Mouse (Mus musculus) left cerebral cortex, postnatal 4 days (tissue): ENCODE results near the gene Taf6l. TPM values are rescaled to one million over a fixed set of nuclear protein-coding genes. Genes with fewer than 3 reads are reported as not detected.

ENCODE experiments used
- DNase-seq: peaks from one replicate; pipeline ENCODE4 v3.0.0-alpha.2; 2022
- intact Hi-C: fragments of 180-260 bp; cut with DNase I; formaldehyde crosslinking; loops from one replicate; pipeline ENCODE4 v1.15.1; 2025
- total RNA-seq, 2 experiments: library from RNA; stranded (reverse); gene quantifications; 2 replicates each; pipeline ENCODE4 v1.2.3; 2021

Taf6l gene
- total RNA-seq, result 10 to 100 TPM; 24.9 to 29.4 TPM

DNA sequence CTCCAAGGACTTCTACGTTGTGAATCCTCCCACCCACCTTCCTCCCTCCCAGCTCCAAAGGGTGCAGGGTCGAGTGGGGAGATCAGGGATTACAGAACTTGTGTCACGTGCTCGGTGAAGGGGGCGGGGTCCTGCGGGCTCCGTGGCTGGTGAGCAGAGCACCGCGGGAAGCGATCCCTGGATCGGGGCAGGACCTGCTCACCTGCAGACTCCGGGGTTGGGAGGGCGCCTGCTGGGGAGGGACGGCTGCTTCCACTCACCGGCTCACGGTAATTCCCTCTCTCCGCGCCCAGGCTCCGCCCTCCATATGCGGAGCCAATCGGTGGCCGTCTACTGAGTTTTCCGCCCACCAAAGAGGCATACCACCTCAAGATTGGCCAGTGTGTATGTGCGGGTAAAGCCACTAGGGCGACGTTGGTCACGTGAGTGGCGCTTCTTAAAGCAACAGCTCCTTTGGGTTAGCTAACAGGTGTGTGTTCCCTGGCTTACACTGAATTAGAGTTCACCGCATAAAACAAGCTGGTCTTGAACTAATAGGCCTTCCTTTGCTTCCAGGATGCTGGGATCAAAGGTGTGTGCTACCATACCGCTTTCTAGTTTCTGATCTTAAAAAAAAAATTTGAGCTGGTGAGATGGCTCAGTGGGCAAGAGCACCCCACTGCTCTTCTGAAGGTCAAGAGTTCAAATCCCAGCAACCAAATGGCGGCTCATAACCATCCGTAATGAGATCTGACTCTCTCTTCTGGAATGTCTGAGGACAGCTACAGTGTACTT is at the start of gene Taf6l:
Gene Taf6l (minus strand): TSS at position 410 of the 774 bp plus-strand sequence.
- intact Hi-C loops, result no loop called here
- peak; percentile 90 for DNase-seq

DNA sequence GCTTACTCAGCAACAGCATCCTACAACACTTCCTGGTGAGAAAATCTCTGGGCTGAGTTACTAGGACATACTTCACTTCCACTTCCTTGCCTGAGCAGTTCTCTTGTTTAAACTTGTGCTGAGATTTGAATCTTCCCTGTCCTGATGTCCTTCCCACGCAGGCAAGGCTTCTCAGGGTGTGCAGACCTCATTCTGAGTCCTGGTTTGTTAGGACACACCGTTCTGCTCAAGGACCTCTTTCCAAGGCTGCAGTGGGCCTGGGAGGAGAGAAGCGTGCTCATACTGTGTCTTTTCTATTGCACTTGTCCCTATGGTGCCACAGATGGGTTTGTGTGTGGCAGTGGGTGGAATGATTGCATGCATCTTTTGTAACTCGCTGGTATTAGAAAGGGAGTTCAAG is 46.8 kb upstream of the Taf6l start:
- intact Hi-C loops, result loop anchor here (10.0 kb wide), 1 partner anchor 112 kb away; the partner anchor contains the start of gene Mta2
- DNase-seq, result no peak

DNA sequence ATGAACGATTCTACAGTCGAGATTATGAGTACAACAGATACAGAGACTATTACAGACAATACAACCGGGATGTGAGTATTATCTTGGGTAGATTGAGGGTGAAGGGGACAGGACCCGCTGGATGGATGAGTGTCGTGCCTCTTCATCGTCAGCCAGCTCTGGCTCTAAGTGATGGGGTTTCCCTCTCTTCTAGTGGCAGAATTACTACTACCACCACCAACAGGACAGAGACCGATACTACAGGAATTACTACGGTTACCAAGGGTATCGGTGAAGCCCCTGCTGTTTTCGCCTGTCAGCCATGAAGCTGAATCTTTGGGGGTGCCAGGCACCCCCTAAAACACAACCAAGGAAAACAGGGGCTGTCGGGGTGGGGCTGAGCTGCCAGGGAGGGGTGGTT is 45.0 kb upstream of the Taf6l start:
- DNase-seq, result no peak
- intact Hi-C loops, result loop anchor here (10.0 kb wide), 1 partner anchor 114 kb away; the partner anchor contains the start of gene Mta2

DNA sequence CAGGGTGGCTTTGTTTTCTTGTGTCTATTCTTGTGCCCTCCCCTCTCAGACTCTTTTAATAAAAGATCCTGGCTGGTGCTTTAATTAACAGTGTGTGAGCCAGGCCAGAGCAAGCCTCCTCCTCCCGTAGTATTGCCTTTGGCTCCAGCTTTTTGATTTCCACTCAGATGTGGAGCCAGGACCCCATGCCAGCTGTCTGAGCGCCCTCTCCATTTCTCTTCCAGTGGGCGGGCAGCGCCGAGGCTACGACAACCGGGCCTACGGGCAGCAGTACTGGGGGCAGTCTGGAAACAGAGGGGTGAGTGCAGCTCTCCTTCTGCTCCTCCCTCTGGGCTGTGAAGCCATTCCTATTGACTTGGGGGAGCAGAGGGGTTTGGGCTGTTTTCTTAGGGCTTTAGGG is 44.4 kb upstream of the Taf6l start:
- DNase-seq, result peak; percentile 35
- intact Hi-C loops, result loop anchor here (10.0 kb wide), 1 partner anchor 114 kb away; the partner anchor contains the start of gene Mta2

DNA sequence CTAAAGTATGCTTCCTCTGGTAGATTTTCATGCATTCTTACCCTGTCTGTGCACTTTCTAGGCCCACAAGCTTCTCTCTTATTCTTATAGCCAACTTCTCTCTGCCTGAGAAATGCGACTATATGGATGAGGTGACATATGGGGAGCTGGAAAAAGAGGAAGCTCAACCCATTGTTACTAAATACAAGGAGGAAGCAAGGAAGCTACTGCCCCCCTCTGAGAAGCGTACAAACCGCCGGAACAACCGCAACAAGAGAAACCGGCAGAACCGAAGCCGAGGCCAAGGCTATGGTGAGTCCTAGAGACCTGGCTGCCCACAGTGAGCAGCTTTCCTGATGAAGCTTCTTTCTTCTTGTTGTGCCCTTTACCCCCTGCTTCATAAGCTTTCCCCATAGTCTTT is 43.4 kb upstream of the Taf6l start, which contains the start of gene AC129217.1:
Gene AC129217.1 (plus strand): TSS at position 114 of the 400 bp plus-strand sequence.
- intact Hi-C loops, result loop anchor here (10.0 kb wide), 2 partner anchors 75 to 115 kb away; partner anchors contain the start of genes Mta2 and Nxf1
- DNase-seq, result no peak

DNA sequence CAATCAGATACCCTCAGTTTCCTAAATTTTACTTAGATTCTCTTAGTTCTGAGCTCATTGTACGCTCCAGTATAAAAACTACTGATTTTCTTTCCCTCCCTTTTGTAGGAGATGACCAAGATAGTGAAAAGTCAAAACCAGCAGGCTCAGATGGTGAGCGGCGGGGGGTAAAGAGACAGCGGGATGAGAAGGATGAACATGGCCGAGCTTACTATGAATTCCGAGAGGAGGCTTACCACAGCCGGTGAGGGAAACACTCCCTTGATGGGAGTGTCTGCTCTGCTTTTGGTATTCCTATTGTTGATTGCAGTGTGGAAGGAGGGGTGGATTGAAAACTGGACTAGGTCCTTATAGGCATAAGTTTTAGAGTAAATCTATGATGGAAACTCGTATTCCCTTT is 36.5 kb upstream of the Taf6l start:
- intact Hi-C loops, result loop anchor here (10.0 kb wide), 1 partner anchor 68 kb away; the partner anchor contains the start of gene Nxf1
- peak; percentile 51 for DNase-seq

DNA sequence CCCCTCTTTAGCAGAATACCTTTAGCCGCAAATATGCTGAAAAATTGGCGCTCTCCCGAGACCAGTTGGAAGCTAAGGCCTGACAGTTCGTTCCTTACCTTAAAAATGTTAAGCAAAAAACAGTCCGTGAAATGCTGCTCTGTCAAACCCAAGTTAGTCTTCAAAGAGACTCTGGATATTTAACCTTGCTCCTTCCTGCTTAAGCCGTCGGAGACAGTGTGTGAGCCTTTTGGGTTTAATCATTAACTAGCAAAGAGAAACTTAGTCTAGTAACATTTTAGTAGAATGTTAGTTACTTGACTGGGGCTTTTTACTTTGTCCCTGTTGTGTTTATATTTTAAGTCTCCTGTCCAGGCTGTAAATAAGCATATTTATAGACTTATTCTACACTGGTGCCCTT is 34.9 kb upstream of the Taf6l start:
- intact Hi-C loops, result loop anchor here (10.0 kb wide), 1 partner anchor 66 kb away; the partner anchor contains the start of gene Nxf1
- no peak for DNase-seq

DNA sequence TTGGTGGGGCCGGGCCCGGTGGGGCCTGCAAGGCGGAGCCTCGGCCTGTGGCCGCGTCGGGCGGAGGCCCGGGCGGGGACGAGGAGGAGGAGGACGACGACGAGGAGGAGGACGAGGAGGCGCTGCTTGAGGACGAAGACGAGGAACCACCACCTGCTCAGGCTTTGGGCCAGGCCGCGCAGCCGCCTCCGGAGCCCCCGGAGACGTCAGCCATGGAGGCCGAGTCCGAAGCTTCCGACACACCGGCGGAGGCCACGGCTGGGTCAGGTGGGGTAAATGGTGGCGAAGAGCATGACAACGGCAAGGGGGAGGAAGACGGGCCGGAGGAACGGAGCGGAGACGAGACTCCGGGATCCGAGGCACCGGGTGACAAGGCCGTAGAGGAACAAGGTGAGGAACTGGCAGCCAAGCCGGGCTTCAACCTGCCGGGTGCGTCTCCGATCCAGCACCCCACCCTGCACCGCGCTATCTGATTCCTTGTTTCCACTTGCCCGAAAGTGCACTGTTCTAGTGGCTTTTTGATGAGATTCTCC is 34.3 kb upstream of the Taf6l start:
- DNase-seq, result no peak
- intact Hi-C loops, result loop anchor here (10.0 kb wide), 1 partner anchor 66 kb away; the partner anchor contains the start of gene Nxf1

DNA sequence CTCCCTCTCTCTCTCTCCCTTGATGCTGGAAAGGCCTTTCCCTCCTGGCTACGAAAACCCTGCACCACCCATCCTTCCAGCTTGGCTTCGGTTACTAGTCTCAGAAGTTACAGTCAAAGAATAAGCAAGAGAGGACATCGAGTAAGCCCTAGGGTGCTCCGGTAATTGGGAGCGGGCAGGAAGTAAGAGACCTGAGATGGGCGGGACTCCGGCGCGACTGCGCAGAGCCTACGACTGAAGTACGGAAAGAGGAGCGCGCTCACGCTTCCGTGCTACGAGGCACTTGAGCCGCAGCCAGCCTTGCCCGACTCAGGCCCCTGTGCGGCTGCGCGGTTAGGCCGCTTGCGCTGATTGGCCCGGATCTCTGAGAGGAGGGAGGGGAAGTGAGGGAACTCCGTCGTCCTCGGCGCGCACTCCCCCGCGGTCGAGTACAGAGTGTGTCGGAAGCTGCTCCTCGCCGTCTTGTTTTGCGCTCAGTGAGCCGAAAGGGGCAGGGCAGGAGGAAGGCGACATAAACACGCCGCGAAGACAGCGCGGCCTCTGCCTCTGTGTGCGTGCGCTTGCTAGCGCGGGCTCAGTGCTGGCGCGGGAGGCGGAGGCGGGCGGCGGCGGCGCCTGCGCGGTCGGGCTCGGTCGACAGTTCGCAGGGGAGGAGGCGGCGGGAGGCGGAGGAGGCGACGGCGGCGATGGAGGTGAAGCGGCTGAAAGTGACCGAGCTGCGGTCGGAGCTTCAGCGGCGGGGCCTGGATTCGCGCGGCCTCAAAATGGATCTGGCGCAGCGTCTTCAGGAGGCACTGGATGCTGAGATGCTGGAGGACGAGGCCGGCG is 33.6 kb upstream of the Taf6l start, which contains the start of gene Hnrnpul2:
Gene Hnrnpul2 (plus strand): TSS at position 415 of the 828 bp plus-strand sequence.
- DNase-seq, result peak; percentile 99
- intact Hi-C loops, result loop anchor here (10.0 kb wide), 1 partner anchor 65 kb away; the partner anchor contains the start of gene Nxf1

DNA sequence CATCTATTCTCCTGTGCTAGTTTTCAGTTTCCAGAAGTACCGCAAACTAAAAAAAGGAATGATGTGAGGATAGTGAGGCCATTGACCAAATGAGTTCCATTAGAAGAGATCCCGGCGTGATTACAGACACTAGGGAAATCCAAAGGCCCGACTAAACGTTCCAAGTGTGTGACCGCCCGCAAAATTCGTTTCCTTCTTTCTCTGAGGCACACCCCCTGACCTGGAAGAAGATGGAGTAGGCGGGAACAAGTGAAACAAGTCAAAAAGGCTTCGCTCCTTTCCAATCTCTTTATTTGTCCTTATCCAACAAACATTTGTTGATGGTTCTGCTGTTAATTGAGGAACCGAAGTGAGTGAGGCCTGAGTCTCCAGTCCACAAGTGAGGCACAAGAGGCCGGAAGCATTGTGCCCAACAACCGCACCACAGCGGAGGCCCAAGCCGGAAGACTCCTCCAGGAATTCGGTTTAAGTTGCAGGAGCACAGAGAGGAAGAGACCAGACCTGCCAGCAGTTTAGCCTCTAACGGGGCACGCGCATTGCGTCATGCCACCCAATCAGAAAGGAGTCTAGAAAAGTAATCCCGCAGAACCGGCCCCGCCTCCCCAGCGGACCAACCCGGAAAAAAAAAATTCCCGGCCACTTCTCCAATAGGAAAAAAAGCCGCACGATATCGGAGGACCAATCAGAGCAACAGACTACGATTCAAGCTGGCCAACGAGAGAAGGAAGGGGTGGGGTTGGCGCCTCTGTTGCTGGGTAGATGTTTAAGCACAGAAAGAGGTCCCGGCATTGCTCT is 32.8 kb upstream of the Taf6l start, which contains the start of gene Ttc9c:
Gene Ttc9c (minus strand): TSS at position 533 of the 795 bp plus-strand sequence.
- DNase-seq, result peak; percentile 97
- intact Hi-C loops, result no loop called here

DNA sequence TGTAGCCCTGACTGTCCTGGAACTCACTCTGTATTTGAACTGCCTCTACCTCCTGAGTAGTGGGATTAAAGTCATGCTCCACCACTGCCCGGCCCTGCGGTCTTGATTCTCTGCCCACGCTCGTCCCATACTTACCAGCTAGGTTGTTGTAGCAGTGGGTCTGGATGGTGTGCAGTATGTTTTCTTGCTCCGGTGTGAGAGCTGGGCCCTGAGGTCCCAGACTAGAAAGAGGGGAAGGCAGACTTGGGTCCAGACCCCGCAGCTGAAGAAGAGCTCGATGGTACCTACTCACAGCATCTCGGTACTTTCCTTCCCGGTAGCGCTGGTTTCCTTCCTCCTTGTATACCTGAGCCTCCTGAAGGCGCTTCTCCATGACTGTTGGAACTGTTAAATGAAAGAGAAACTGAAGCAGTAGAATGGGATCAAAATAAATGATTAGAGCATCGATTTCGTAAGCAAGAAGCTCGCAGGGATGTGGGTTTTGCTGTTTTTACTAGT is 32.1 kb upstream of the Taf6l start:
- no peak for DNase-seq
- intact Hi-C loops, result no loop called here

DNA sequence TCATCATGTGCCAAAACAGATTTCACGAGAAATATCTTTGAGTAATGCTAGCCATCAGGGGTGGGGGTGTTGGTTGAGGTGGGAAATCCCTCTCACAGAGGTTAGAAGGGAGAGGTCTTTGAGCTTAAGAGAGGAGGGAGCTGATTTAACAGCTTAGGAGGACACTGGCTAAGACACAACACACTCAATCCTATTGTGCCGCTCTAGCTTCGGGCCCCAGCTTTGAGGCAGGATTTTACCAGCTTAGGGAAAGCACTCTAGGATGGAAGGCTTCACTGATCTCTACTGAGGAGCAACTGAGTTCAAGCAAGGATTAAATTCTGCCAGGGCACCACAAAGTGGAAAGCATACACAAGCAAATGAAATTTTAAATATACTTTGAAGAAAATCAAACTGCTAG is 30.8 kb upstream of the Taf6l start:
- intact Hi-C loops, result no loop called here
- DNase-seq, result no peak

DNA sequence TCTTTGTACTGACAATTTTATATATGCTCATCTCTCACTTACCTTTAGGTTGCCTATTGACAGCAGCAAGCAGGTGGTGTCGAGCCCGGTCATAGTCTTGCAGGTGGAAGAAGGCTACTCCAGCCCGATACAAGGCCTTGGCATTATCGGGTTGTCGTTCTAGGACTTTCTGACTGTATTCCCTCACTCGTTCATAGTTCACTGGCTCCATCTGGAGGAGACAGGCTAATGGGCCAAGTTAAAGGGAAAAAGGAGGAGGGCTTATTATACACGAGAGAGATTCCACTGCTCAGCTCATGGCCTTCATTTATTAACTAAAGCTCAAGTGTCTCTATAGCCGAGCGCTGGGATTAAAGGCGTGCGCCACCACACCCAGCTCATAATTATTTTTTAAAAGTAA is 29.6 kb upstream of the Taf6l start:
- intact Hi-C loops, result no loop called here
- DNase-seq, result no peak

DNA sequence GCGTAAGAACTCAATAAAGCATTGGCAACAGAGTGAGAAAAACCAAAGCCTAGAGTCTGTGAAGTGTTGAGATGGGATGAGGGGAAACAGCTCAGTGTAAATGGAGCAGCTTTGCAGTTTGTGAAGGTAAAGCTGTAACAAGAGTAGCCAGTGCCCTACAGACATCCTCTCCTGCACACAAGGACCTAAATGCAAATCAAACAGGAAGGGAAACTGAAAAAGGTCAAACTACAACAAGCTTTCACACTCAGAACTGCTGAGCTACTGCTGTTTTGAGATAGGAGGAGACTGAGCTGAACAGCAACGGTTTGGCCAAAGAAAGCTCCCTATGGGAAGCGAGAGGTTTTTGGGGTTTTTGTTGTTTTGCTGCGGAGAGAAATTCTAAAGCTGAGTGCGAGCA is 20.6 kb upstream of the Taf6l start:
- intact Hi-C loops, result no loop called here

DNA sequence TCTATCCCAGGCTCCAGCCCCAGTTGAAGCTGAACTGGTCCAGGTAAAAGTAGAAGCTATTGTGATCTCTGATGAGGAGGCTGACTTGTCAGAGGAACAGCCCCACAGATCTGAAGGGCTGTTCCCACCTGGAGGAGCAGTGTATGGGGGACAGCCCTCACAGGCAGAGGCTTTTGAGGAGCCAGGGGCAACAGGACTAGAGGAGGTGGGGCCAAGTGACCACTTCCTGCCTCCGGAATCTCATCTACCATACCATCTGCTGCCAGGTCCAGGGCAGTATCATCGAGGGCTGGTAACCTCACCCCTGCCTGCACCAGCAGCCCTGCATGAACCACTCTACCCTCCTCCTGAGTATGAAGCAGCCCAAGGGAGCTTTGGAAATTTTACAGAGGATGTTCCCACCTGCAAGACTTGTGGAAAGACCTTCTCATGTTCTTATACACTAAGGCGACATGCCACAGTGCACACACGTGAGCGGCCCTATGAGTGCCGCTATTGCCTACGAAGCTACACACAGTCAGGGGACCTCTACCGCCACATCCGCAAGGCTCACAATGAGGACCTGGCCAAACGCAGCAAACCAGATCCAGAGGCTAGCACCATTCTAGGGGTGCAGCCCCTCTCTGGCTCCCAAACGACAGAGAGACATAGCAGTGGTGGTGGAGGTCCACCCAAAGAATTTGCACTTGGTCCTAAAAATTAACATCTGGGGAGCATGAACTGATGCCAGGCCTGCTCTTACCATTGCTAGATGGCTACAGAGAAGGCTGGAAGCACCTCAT is 17.9 kb upstream of the Taf6l start:
- intact Hi-C loops, result no loop called here
- DNase-seq, result no peak

More for the DNA sequence above, 20.6 kb upstream of the Taf6l start:
- DNase-seq, result no peak

DNA sequence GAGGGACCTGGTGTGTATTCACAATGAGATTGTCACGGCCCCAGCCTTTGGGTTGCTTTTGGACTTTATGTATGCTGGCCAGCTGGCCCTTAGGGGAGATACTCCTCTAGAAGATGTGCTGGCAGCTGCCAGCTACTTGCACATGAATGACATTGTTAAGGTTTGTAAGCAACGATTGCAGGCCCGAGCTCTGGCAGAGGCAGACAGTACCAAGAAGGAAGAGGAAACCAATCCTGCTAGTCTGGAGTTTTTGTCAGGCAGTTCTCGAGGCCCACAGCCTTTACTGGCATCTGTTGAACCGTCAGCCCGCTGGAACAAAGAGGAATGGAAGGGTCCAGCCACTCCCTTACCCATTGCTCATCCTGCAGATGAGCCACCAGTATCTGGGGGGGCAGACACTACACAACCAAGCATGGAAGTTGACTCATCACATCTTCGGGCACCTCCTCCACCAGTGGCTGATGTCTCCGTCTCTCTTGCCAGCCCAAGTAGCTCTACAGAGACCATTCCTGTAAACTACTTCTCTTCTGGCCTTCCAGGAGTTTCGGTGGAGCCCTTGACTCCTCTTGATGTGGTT is 17.1 kb upstream of the Taf6l start:
- DNase-seq, result no peak
- intact Hi-C loops, result no loop called here

DNA sequence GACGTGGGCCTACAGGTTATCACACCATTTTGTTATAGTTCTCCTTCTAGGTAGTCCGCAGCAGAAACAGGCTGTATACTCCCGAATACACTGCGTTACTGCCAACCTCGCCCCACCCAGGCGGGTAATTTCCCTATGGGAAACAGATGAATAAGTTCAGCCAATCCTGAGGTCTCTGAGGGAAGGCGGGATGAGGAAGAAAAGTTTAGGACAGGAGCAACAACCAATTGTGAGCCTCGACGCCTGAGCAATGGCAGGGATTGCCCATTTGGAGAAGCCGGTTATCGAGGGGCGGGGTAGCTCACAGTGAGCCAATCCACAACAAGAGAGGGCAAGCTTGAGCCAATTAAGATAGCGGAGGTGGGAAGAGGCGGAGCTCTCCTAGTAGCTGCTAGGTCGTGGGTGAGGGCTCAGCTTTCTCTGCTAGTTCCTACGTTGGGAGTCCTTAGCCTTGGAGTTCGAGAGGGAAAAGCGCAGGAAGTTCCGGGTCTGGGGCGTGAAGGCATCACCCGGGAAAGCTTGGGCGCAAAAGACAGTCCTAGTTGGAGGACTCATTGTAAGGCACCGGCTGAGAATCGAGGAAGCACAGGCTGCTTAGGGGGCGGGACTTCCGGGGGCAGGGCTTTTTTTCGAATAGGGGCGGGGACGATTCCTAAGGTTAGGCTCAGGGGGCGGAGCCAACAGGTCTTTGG is 16.1 kb upstream of the Taf6l start, which contains the start of gene Zbtb3:
Gene Zbtb3 (plus strand): TSS at position 426 of the 692 bp plus-strand sequence.
- intact Hi-C loops, result no loop called here
- peak; percentile 95 for DNase-seq

DNA sequence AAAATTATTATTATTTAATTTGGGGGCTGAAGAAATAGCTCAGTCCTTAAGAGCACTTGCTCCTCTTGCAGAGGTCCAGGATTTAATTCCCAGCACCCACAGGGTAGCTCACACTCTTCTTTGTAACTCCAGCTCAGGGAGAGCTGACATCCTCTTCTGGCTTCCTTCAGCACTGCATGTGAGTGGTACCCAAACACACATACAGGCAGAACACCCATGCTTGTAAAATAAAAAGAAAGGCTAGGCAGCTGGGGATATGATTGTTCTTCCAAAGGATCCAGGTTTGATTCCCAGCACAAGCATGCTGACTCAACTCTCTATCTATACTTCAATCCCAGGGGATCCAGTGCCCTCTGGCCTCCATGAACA is 12.7 kb upstream of the Taf6l start:
- intact Hi-C loops, result no loop called here
- no peak for DNase-seq
